16 mouse cellular contexts compared by ENCODE assay signal in genomic region chr16:93018766-93019165, GRCm38 (mm10).
"Had no signal": no experiment of that assay in that cellular context is flagged by ENCODE, and none has a peak within 500 bp of the region (broad histone marks: within the 10 kb centered on the region; RNA-seq: fewer than 3 reads in every experiment).

No protein-coding gene starts in this region.

- H3K9me3 ChIP-seq: neural tube, embryonic 13.5 days; neural tube, embryonic 15.5 days; stomach, embryonic 15.5 days had no signal

- H3K27ac ChIP-seq: neural tube, embryonic 13.5 days; neural tube, embryonic 15.5 days; stomach, embryonic 15.5 days; stomach, postnatal 0 days had no signal

- H3K4me2 ChIP-seq: neural tube, embryonic 13.5 days; neural tube, embryonic 15.5 days; stomach, embryonic 15.5 days had no signal

- H3K36me3 ChIP-seq: neural tube, embryonic 13.5 days; neural tube, embryonic 15.5 days; stomach, embryonic 15.5 days had no signal

- H3K4me1 ChIP-seq: neural tube, embryonic 13.5 days; neural tube, embryonic 15.5 days; stomach, embryonic 15.5 days had no signal

- H3K9ac ChIP-seq: neural tube, embryonic 13.5 days; neural tube, embryonic 15.5 days; stomach, embryonic 15.5 days had no signal

- DNase-seq: retina, postnatal 1 day; right cerebral cortex, adult 18-20 months; right cerebral cortex, postnatal 14 days; right cerebral cortex, postnatal 25 days; right cerebral cortex, postnatal 4 days; spleen, adult 18-20 months; thymus, adult 18-20 months; thymus, adult 2 months; thymus, postnatal 14 days; thymus, postnatal 25 days; thymus, postnatal 36 days; thymus, postnatal 4 days had no signal

- H3K4me3 ChIP-seq: neural tube, embryonic 13.5 days; neural tube, embryonic 15.5 days; stomach, embryonic 15.5 days had no signal

- H3K27me3 ChIP-seq: neural tube, embryonic 15.5 days had no signal
